Mouse (Mus musculus) kidney, postnatal 10 days (tissue): ENCODE data around the gene Rufy1.

Experiments
- DNase-seq: peaks from one replicate; pipeline ENCODE4 v3.0.0; 2021; ENCODE audit warnings: mixed read lengths

Gene Rufy1

DNA sequence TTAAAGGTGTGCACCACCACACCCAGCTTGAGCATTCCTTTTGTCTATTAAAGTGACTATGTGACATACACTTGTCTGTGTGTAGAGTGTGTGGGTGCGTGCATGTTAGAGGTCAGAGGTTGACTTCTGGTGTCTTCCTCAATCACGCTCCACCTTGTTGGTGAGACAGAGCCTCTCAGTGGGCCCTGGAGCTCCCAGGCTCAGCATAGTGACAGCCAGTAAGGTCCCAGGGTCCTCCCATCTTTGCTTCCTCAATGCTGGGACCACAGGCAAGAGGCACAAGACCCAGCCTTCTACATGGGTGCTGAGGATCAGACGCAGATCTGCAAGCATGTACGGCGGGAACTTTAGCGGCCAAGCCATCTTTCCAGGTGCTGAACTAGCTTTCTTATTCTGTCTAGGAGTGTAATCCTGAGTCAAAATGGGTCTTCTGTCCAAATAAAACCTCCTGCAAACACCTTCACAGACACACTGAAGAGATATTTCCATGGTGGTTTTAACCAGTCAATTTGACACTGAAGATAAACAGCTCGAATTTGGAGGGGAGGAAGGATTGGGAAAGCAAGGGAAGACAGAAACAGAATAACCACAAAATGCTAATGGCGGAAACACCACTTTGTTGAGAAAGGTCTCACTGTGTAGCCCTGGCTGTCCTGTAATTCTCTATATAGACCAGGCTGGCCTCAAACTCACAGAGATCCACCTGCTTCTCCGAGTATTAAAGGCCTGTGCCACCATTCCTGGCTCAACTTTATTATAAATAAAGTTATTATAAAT, 84.5 kb downstream of the Rufy1 start:
- no peak for DNase-seq

DNA sequence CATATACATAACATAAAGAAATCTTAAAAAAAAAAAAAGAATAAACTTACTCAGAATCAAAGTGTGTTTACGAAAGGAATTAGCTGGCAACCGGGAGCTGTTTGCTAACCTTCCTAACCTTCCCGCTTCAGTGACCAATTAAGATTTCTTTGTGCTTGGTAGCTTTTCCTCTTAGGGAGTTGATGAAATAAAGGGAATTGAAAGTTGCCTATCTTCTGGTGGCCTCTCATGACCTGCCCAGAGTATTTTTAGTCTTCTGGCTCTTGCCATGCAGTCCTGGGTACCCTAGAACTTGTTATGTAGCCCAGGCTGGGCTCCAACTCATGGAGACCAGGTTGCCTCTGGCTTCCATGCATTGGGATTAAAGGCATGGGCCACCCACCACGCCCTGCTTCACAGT, 85.4 kb downstream of the Rufy1 start:
- no peak for DNase-seq
